15 mouse cellular contexts compared by ENCODE assay signal in genomic region chr7:127262218-127262961, GRCm38 (mm10).
"Had no signal": no experiment of that assay in that cellular context is flagged by ENCODE, and none has a peak within 500 bp of the region (broad histone marks: within the 10 kb centered on the region; RNA-seq: fewer than 3 reads in every experiment).

No protein-coding gene starts in this region.

- H3K9ac ChIP-seq: limb, embryonic 12.5 days; liver, embryonic 15.5 days; midbrain, embryonic 12.5 days; neural tube, embryonic 13.5 days; stomach, embryonic 15.5 days had no signal

- H3K4me3 ChIP-seq: limb, embryonic 12.5 days; midbrain, embryonic 12.5 days; neural tube, embryonic 13.5 days; stomach, embryonic 15.5 days had no signal

- H3K9me3 ChIP-seq: limb, embryonic 12.5 days; liver, embryonic 15.5 days; midbrain, embryonic 12.5 days; neural tube, embryonic 13.5 days; stomach, embryonic 15.5 days had no signal

- H3K4me2 ChIP-seq: limb, embryonic 12.5 days; midbrain, embryonic 12.5 days; neural tube, embryonic 13.5 days; stomach, embryonic 15.5 days had no signal

- H3K36me3 ChIP-seq: neural tube, embryonic 13.5 days; stomach, embryonic 15.5 days had no signal

- H3K27me3 ChIP-seq: limb, embryonic 12.5 days; liver, embryonic 15.5 days; midbrain, embryonic 12.5 days; neural tube, embryonic 13.5 days; stomach, embryonic 15.5 days had no signal

- DNase-seq: kidney, adult 2 months; kidney, postnatal 36 days; layer of hippocampus, adult 9-11 months; layer of hippocampus, postnatal 36 days; retina, postnatal 1 day; right cerebral cortex, postnatal 4 days; spleen, adult 18-20 months; thymus, postnatal 4 days had no signal

- H3K27ac ChIP-seq: limb, embryonic 12.5 days; liver, embryonic 15.5 days; midbrain, embryonic 12.5 days; neural tube, embryonic 13.5 days; stomach, embryonic 15.5 days had no signal

- ATAC-seq: intestine, embryonic 16.5 days; midbrain, embryonic 16.5 days had no signal
